Mouse (Mus musculus) natural killer cell, adult 2 months (primary cell): ENCODE measurements around the gene Asf1b.

Experiments
- DNase-seq, 2 experiments: peaks; one replicate each; pipeline ENCODE4 v3.0.0; 2022; ENCODE audit warnings: low spot score in 2 of 2

The Asf1b gene

DNA sequence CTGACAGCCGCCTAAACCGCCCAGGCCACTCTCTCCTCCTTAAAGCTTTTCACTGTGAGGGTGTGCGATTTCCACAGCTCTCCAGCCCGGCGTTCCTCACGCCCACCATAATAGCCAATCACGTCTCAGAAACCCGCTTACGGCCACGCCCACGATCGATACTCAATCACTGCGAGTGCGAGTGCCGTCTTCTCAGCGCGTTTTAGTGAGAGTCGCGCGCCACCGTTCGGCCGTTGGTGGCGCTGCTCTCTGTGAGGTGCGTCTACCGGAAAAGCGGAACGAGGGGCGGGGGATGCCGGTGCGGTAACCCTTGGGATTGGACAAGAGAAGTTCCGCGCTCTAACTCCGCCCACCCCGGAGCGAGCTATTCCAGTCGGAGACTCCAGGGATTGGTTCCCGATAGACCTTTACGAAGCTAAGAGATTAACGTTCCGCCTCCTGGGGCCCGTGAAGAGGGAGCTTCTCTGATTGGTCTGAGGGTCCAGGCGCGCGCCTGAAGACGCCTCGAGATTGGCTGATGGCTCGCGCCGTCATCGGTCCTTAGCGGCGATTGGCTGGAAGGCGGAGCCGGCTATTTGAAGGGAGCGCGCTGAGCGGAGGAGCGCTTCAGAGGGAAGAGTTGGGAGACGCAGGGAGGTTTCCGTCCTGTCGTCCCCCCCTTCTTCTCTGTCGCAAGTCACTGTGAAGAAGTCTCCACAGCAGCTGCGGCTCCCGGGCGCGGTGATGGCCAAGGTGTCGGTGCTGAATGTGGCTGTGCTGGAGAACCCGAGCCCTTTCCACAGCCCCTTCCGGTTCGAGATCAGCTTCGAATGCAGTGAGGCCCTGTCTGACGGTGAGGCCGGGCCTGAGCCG lies at the start of gene Asf1b, which contains the start of gene Gm10644:
TSS of gene Asf1b (plus strand) at position 402 of the 852 bp plus-strand sequence.
TSS of gene Gm10644 (minus strand) at position 100 of the 852 bp plus-strand sequence.
- peak; percentile 94 to 96 for DNase-seq

DNA sequence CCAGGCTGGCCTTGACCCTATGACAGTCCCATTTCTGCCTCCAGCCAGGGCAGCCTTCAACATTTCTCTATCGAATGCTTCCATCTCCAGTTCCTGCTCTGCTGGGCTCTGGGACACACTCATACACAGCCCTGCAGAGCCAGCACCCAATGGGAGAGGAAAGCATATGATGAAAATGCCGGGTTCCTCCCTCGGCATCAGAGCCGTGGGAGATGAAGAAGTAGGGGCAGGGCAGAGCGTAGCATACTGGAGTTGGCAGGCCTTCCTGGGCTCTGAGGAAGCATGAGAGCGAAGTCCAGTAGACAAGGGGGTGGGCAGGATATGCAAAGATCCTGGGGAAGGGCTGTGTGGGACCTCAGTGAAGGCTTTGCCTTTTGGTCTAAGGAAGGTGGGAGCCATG lies 46.7 kb upstream of the Asf1b start:
- DNase-seq = no peak

- no peak for DNase-seq
Measured at GRCm38 (mm10) chr8:83909311-83909710, 46.0 kb upstream of the Asf1b start.

DNA sequence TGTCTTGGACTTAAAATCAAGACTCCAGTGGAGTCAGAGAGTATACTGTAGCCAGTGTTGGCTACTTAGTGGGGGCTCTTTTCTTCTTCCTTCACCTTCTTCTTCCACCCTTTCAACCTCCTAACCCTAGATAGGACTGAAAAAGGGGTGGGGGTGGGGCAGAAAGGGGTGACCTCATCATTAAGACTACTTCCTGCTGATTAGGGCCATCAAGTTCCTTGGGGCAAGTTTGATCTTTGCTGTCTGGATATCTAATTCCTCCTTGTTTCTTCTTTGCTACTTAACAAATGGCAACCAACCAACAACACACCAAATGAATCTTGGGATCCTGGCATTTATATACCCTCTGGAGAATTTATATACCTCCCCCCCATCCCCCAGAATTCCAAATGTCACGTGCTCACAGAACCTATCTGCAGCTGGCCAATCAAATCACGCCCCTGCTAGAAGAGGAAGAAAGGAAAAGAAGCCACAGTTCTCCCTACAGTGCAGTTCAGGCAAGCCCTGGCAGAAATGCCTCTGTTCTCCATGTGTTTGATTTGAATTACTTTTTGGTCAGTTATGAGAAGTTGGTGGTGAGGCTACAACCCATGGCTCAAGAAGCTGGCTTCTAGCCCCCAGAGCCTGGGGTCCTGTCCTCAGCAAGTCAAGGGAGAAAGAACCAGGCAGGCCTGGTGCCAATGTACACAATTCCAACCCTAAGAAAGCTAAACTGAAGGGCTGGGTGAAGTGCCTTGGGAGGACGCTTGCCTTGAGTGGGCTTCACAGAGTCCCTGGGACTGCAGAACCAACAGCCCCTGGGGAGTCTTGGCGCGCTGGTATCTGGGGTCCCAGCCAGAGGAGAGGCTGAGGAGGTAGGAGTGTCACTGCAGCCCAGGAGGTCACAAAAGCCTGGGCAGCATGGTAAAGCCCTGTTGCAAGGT lies 43.2 kb upstream of the Asf1b start:
- no peak for DNase-seq

- no peak for DNase-seq
Measured at GRCm38 (mm10) chr8:83914232-83914631, 41.1 kb upstream of the Asf1b start.

GRCm38 (mm10) chr8:83914860-83915259 lies 40.4 kb upstream of the Asf1b start:
- DNase-seq = no peak

- no peak for DNase-seq
Measured at GRCm38 (mm10) chr8:83916015-83916414, 39.3 kb upstream of the Asf1b start.

- no peak for DNase-seq
Measured at GRCm38 (mm10) chr8:83917566-83917965, 37.7 kb upstream of the Asf1b start.

DNA sequence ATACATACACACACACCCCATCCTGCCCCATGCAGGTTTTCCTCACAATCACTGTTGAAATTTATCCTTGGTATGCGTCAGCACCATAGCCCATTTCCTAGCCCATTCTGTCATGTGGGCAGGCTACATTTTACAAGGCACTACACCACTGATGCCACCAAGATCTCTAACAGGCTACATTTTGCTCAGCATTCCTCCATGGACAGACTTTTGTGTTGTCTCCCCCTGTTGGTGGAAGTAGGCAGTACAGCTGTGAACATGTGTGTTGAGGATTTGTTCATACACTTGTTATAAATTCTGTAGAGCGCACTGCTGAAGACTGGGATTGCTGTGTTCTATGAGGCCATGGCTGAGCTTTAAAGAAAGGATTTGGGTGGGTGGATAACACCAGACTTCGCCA lies 33.7 kb upstream of the Asf1b start:
- peak; percentile 60 to 74 for DNase-seq

DNA sequence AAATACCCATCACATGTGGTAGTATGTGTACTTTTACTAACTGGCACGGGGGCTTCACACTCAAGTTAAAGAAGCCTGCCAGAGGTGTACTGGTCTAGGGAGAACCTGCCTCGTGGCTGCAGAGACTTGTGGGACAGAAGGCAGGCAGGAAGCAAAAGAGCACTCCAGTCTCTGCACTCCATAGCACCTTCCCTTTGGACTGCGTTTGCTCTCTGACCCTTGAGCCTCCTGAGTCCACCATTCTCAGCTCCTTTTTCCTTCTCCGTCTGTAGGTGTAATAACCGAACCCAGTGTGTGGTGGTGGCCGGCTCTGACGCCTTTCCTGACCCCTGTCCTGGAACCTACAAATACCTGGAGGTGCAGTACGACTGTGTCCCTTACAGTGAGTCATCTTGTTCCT lies 32.6 kb upstream of the Asf1b start:
- DNase-seq = no peak

GRCm38 (mm10) chr8:83924585-83924984 lies 30.7 kb upstream of the Asf1b start:
- no peak for DNase-seq

DNA sequence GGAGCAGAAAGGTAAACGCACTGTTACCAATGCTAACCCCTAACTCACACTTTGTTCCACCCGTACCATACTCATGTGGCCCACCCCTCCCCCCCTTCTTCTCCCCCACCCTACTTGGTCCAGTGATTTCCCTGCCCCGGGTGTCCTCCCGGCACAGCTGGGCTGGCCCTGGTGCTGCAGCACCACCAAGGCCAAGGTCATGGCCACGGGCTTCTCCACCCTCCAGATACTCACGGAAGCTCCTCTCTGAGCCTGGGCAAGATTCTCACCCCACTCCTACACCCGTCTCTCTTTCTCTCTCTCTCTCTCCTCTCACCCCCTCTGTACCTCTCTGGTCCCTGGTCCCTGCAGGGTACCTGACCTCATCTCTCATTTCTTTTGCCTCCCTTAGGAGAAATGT lies 29.0 kb upstream of the Asf1b start:
- DNase-seq = no peak

DNA sequence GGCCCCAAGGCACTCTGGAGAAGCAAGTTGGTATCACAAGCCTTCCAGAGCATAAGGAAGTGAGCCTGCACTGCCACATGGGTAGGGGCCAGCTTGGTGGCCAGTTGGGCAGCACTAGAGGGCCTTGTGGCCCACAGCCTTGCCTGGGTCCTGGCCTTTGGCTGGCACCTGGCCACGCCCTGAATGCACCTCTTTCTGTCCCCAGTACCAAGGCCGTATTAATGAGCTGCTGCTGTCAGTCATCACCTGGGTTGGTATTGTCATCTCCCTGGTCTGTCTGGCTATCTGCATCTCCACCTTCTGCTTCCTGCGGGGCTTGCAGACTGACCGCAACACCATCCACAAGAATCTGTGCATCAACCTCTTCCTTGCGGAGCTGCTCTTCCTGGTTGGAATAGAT lies 21.1 kb upstream of the Asf1b start:
- DNase-seq = no peak

GRCm38 (mm10) chr8:83934994-83935393 lies 20.3 kb upstream of the Asf1b start:
- no peak for DNase-seq

- DNase-seq = no peak
Measured at GRCm38 (mm10) chr8:83935435-83935834, 19.9 kb upstream of the Asf1b start.

- DNase-seq = no peak
Measured at GRCm38 (mm10) chr8:83937645-83938044, 17.7 kb upstream of the Asf1b start.

- no peak for DNase-seq
Measured at GRCm38 (mm10) chr8:83938330-83938729, 17.0 kb upstream of the Asf1b start.

GRCm38 (mm10) chr8:83941066-83941677 lies 14.1 kb upstream of the Asf1b start:
- no peak for DNase-seq

- no peak for DNase-seq
Measured at GRCm38 (mm10) chr8:83942446-83942845, 12.9 kb upstream of the Asf1b start.

DNA sequence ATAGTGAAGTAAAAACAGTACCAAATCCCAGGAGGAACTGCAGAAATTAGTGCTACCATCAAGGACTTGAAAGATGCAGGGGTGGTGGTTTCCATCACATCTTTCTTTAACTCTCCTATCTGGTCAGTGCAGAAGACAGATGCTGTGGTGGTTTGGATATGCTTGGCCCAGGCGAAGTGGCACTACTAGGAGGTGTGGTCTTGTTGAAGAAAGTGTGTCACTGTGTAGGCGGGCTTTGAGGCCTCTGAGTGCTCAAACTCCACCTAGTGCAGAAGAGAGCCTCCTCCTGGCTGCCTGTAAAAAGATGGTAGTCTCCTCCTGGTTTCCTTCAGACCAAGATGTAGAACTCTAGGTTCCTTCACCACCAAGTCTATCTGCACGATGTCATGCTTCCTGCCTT lies 9.8 kb upstream of the Asf1b start:
- DNase-seq = no peak

DNA sequence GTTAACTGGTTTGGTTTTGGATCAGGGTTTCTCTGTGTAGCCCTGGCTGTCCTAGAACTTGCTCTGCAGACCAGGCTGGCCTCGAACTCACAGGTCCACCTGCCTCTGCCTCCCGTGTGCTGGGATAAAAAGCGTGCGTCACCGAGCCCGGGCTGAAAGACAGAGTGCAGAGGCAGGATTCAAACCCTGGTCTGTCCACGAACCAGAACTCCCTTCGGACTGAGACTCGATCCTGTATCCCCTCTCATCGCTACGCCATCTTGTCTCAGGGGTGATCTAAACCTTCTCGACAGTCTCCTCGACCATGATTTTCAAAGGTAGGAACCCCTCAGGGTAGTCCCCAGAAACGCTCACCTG lies 580 bp upstream of the Asf1b start:
- DNase-seq = no peak

- DNase-seq = no peak
Measured at GRCm38 (mm10) chr8:83955958-83956218, 581 bp downstream of the Asf1b start.

DNA sequence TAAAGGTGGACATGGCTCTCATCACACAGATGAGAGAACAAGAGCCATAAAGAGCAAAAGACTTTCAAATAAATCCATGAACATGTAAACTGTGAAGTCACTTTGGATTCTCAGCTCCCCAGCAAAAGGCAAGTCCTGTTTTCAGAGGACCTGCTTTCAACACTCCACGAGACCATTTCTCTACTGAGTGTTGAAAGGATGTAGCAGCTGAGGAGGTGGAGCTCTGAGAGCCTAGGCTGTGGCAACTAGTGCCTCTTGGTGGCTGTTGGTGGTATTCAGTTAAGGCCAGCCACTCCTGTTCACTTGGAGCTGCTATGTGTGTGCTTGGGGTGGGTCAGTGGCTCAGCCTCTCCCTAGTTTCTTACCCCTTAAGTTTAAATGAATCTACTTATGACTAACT lies 1.5 kb downstream of the Asf1b start:
- peak in 1 of 2 experiments; percentile 28 for DNase-seq
